Mouse (Mus musculus): ENCODE measurements at regions not wholly inside any gene's neighbourhood (a gene's known extent, or its start where the extent isn't known, plus 50 kb on each side); places are given as distances from the start of the nearest gene placed in this dataset.
"Not testable (repeated sequence)": the region's sequence is repeated elsewhere in the genome, so short reads cannot be mapped to it uniquely, and the experiment has no call there.

DNA sequence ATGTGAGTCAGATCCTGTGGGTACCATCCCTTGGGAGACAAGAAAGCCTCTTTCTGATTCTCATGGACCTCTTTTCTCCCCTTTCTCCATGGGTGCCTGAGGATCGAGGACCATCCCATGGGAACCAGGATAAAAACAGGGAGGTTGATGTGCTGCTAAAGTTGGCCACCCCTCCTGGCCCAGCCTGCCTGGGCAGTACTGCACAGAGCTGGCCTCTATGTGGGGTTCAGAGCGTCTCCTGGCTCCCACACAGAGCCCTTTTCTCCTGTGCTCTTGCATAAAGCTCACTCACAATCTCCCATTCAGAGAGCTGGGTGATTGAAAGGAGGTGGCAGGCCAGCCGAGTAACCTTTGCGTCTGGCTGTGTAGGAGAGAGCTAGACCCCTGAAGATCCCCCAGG, 122.1 kb downstream of the Zfp36l1 start:
- DNase-seq (ENCODE audit: low read depth, low spot score) = no peak

GRCm38 (mm10) chr12:79989582-79990110, 123.2 kb downstream of the Zfp36l1 start:
- no peak for DNase-seq (ENCODE audit: low read depth, low spot score)

DNA sequence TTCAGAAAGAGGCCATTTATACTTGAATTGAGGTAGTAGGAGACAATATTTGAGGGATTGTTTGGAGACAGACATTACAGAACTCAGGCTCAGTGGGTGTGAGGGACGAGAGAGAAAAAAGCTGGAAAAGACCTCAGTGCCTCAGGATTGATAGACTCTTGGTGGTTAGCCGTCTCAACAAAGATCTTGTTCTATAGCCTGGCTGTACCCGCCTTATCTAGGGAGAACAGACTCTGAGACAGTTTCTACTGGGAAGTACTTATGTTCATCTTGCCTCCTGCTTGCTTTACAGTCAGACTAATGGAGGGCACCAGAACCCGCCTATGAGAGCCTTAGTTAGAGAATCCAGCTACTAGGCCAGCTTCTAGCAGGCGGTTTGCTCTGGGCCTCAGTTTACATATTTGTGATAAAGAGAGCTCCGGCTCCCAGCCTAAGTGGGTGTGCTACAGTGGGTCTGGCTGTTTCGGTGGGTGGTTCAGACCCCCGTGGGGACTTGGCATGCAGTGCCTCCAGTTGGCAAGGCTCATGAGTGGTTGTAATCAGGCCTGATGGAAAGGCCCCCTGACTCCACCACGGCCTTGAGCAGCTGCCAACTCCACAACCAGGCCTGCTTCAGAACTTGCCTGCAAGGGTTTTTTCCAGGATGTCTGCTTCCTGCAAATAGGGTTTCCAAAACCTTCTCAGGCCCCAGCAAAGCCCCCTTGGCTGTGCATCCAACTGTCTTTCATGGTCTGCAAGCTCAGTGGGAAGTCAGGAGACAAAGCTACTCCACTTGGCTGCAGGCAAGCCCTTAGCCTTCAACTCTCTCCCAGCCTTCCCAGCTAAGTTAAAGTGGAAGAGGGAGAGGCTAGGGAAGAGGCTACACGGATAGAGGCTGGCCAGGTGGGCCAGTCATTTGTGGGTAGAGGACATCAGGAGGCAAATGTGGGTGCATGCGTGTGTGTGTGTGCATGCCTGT, 124.1 kb downstream of the Zfp36l1 start:
- DNase-seq (ENCODE audit: low read depth, low spot score) = no peak

DNA sequence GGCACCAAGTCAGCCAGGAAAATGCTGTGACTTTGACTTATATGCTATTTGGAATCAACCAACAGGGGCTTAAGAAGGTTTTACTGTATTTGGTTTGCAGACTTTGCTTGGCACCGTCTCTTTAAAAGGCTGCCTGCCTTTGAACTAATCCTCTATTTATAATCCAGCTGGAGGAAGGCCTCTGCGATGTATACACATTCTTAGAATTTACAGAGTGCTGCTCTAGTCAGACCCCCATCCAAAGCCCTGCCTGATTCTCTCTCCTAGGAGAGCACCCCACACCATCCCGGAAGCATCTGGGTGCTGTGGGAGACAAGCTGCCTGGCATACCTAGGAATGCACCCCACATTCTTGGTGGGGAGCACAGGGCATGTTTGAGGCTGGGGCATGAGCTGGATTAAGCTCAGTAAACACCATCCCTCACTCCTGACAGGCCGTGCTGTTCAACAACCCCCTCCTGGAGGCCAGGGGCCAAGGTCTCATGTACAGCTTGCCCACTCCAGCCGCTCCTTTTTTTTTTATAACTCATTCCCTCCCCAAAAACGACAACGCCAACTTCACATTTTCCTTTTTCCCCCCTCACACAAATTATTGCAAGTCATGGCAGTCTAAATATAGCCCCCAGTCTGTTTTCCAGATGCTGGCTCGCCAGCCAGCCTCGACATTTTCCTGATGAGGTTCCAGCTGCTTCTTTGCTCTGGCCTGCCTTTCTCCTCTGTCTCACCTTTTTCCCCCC, 126.4 kb downstream of the Zfp36l1 start:
- no peak for DNase-seq (ENCODE audit: low read depth, low spot score)

DNA sequence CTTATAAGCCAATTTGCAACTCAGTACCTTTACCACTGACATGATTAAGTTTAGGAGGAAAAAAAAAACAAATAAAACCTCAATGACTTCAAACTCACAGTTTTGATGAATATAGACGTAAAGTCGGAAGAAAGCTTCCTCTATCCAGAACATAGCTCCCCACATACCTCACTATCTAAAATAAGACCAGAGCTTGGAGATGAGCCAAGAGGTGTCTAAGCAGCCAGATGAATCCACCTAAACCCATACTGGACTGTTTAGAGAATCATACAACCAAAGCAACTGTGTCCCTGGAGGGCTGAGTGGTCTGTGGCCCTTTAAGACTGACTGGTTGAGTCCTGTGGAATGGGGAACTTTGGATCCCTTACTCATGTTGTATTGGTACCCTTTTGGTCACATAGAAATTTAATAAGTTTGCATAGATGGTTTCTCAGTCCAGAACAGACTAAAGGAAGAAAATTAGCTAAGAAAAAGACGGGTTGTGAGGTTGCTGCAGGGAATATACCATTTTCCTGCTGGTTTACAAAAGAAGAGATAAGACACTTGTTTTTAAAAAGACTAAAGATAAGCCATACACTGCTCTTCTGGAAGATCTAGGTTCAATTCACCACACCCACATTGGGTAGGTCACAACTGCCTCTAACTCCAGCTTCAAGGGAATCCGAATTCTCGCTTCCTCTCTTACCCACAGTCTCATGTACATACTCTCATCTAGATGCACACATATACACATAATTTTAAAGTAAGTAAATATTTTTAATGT, 127.6 kb downstream of the Zfp36l1 start:
- no peak for DNase-seq (ENCODE audit: low read depth, low spot score)

- no peak for DNase-seq (ENCODE audit: low read depth, low spot score)
These were observed 128.6 kb downstream of the Zfp36l1 start for GRCm38 (mm10) chr12:79984025-79984790.

GRCm38 (mm10) chr12:79983232-79983631, 129.6 kb downstream of the Zfp36l1 start:
- DNase-seq (ENCODE audit: low read depth, low spot score) = no peak

DNA sequence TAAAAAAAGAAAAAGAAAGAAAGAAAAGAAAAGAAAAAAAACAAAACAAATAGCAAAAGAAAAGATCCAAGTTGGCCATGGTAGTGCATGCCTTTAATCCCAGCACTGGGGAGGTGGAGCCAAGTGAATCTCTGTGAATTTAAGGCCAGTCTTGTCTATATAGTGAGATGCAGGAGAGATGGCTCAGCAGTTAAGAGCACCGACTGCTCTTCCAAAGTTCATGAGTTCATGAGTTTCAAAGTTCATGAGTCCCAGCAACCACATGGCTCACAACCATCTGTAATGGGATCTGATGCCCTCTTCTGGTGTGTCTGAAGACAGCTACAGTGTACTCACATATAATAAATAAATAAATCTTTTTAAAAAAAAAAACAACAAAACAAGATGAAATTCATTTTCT, 130.3 kb downstream of the Zfp36l1 start:
- not testable (repeated sequence) for DNase-seq (ENCODE audit: low read depth, low spot score)

DNA sequence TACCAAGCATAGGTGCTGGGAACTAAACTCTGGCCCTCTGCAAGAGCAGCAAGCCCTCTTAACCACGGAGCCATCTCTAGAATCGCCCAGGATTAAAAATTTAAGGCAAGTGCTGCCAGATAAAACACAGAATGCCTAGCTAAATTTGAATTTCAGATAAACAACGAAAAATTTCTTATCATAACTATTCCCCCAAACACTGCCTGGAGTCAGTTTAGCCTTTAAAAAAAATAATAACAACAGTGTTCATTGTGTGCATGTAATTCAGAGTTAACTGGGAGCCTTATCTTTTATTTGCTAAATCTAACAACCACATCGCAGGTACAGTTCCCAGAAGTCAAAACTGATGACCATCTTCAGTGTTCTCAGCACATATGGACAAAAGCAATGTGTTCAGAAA, 132.1 kb downstream of the Zfp36l1 start:
- DNase-seq (ENCODE audit: low read depth, low spot score) = no peak

DNA sequence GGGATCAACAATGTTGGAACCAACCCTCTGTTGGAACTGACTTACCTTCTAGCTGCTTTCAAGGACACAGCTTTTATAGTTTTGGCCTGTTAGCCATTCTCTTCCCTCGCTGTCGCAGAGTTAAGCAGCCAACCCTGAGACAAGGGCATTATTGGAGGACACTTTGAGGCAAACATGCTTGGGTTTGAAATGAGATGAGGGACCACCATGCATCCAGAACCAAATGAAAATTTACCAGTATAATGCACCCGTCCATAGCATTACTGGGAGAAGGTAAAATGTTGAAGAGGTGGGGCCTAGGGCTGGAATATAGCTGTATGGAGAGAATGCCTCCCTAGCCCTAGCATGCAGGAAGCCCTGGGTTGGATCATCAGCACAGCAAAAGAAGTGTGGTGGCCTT, 135.7 kb downstream of the Zfp36l1 start:
- DNase-seq (ENCODE audit: low read depth, low spot score) = no peak

DNA sequence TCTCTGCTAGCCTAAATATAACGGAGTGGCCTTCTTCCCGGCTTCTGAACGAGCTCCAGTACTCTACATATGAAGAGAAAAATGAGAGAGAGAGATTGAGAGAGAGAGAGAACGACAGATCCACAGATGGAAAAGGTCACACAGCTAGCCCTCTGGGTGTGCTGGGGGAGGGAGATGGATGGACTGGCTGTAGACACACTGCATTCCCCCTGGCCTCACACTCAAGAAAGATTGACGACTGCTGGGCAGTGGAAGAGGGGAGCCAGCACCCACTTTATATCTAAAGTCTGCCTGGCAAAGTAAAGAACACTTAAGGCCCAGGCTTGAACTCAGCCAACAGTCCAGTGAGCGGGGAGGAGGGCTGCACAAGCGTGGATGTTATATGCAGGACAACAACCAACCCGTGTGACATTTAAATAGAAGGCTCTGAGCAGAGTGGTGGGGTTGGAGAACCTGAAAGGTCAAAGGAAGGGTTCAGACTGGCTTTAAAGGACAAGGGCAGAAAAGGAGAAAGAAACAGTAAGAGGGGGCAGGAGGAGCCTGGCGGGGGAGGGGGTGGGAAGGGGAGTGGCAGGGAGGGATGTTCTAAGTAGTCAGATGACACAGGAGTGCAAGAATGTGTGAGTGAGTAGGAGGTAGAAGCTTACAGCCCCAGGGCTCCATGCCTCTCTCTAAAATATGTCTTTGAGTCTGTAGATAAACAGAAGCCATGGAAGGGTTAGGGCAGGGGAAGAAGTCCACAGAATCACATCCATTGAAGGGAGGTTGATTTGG, 137.2 kb downstream of the Zfp36l1 start:
- peak; percentile 91 for DNase-seq (ENCODE audit: low read depth, low spot score)

- DNase-seq (ENCODE audit: low read depth, low spot score) = no peak
These were observed 137.8 kb downstream of the Zfp36l1 start for GRCm38 (mm10) chr12:79975050-79975449.

GRCm38 (mm10) chr12:79974530-79974929, 138.3 kb downstream of the Zfp36l1 start:
- DNase-seq (ENCODE audit: low read depth, low spot score) = peak; percentile 32

DNA sequence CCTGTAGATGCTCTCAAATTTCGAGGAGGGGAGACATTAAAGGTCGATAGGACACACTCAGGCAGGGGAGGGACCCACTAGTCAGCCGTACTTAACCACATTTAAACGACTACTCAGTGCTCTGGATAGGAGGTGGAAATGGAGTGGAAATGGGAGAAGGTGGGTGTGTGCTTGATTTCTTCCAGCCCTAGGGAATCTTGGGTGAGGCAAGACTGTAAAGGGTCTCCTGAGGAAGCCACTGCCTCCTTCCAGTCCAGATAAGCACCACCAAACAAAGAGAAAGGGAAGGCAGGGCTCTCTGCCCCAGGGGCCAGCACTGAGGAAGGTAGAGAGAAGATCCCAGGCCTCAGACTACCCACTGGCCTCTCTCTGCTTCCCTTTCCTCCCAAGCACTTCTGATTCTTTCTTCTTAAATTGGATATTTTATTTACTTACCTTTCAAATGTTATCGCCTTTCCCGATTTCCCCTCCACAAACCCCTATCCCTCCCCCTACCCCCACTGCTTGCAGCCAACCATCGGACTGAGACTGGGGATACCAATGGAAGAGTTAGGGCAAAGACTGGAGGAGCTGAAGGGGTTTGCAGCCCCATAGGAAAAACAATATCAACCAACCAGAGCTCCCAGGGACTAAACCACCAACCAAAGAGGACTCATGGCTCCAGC, 139.1 kb downstream of the Zfp36l1 start:
- DNase-seq (ENCODE audit: low read depth, low spot score) = no peak

DNA sequence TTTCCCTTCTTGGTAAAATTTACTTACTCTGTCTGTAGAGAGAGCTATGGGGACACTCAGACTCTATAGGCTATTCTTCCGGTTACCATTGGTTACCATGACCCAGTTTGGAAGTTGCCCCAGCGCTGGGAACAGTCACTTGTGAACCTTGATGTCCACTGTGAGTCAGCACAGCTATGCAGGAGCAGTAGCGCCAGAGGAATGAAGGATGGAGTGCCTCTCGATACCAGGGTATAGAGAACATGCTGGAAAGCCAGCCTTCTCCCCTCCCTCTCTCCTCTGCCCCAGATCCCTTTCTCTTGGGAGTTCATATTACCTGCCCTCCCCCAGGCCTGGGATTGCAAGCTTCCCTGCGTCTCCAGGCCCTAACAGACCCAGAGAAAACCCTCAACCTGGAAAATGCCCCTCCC, 141.8 kb downstream of the Zfp36l1 start:
- DNase-seq (ENCODE audit: low read depth, low spot score) = peak; percentile 68

DNA sequence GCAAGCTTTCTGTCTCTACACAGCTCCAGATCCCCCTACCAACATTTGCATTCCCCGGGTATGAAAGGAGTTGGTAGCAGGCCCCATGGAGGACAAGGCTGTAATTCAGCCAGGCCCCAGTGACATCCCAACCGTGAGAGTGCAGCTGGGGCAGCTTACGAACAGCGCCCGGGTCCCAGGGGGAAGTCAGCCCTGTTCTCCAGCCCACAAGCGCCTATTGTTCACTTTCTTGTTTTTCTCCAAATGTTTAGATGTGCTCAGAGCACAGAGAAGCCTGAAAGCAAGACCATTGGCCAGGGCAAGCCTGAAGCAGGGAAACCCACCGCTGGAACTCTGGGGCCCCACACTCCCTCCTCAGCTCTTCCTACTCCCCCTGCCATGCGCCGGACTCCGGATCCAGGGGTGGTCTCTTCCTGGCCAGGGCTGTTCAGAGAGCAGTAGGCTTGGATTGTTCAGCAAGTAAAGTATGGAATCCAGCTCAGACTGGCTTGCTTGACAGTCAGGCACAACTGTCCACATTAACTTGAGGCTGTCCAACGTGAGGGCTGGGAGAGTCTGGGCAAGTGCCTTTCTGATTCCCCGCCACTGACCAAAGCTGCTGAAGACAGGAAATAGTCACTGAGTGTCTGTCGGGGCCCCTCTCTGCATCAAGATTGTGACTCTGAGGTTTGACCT, 142.4 kb downstream of the Zfp36l1 start:
- no peak for DNase-seq (ENCODE audit: low read depth, low spot score)

DNA sequence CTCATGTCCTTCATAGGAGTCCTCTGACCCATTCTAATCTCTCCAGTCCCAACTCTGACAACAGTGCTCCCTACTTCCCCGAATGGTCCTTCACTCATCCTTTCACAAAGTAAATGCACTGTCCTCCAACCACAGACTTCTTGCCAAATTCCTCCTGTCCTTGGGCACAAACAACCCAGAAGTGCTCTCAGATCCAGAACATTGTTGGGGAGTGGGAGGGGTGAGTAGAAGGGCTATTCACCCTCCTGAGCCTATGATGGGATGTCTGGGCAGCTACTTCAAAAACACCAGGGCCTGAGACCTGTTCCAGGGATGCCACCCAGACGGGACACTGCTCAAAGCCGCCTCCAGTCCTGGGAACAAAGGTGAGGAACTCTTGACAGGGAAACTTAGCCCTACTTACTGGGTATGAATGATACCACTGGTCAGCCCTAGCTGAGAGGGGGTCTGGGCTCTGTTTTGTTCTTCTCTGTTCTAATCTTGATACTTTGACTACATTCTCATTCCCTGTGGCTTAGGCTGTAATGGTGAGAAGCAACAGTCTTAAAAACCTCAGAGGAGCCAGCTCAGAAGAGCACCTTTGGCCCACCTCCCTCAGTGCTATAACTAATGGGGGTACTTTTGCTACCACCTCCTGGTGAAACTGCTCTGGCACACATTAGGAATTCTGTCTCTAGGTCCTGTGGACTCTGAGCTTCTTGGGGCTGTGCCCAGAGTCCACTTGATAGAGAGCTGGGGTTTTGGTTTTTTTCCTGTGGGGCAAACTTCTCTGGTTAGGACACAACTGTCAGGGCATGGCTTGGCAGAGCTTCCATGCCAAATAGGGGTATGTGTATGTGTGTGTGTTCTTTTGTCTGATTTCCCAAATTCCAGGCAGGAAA, 143.2 kb downstream of the Zfp36l1 start:
- peak; percentile 89 for DNase-seq (ENCODE audit: low read depth, low spot score)

DNA sequence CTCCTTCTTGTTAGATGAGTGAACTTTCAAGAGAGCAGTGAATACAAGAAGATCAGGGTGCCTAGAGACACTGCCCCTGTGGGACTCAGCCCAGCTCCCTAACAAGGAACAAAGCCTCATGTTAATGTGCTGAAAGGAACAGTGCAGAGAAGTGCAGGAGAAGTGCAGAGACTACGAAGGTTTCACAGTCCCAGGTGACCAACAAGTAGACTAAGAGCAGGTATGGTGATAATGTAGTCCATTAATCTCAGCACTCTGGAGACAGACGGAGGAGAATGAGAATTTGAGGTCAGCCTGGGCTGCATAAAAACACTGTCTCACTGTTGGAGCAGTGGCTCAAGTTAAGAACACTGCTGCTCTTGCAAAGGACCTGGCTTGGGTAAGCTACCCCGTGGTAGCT, 144.1 kb downstream of the Zfp36l1 start:
- no peak for DNase-seq (ENCODE audit: low read depth, low spot score)
